Mouse (Mus musculus): ENCODE results near the gene Celf2.

Celf2 gene

DNA sequence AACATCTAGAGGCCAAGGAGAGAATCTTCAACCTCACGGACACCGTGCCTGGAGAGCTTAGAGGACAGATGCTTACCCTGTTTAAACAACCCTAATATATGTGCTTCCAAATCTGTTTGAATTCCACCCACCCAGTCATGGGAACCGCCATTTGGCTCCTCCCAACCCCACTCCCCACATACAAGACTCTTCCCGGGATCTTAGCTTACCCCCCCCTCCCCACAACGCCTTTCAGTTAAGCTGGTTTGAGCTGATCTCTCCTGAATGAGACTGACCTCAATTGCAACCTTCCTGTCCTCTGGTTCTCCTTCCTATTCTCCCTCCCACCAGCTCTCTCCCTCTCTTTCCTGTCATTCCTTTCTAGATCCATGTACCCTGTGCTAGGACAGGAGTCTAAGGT, 1011.7 kb downstream of the Celf2 start:
- DNase-seq (ENCODE audit: low read depth): no peak

DNA sequence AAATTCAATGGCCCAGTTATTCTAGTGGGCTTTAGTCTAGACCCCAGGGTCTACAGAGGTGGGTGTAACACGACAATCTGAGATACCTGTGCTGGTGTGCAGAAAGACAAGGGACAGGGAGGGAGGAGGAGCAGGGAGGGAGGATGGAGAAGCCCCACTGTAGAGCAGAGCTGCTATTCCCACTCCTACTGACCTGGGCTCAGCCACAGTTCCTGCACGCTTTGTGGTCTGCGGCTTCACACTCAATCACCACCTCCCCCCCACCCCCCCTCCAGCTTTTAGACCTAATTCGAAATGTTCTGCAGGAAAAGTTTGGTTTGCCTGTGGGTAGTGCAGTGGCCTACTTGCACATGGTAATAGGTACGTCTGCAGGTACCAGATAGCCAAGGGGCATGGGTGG, 1015.5 kb downstream of the Celf2 start:
- no peak for DNase-seq (ENCODE audit: low read depth)

DNA sequence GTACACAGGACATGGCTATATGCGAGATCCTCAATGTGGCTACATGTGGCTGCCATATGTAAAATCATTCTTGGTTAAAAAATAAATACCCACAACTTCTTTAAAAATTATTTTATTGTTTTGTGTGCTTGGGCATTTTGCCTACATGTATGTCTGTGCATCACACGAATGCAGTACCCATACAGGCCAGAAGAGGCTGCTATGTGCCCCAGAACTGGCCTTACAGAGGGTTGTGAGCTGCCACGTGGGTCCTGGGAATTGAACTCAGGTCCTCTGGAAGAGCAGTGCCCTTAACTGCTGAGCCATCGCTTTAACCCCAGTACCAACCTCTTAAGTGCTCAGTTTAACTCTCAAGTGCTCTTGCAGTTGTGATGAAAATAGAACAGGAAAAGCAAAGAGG, 1018.5 kb downstream of the Celf2 start:
- no peak for DNase-seq (ENCODE audit: low read depth)

DNA sequence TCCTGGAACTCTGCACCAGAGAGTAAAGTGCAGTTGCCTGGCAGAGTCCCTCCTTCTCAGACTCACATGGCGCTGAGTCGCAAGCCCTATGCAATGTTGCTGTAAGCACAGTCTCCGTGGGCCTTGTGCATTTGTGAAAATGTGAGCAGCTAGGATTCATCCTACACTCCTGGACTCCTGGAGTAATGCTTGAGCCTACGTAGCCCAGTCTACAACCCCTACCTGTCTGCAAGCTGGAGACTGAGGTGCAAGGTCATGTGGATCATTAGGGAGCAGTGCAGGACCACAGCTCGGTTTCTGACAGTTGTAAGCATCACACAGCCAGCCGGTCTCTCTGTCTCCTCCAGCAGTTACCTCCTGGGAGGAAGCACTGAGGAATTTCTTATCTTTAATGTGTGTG, 1019.3 kb downstream of the Celf2 start:
- DNase-seq (ENCODE audit: low read depth): no peak

All from fibroblast of lung, adult 2 months (primary cell).